Mouse (Mus musculus): ENCODE measurements around the gene Lingo1. TPM values are rescaled to one million over a fixed set of nuclear protein-coding genes. Genes with fewer than 3 reads are reported as not detected.

The Lingo1 gene
- 1.5 and 1.9 TPM in 2 replicates for polyA plus RNA-seq (2014; fragmentation: Nextera tagmentation; extraction: Ambion mirVana)

GRCm38 (mm10) chr9:56795721-56796655 is at the start of gene Lingo1:
TSS of gene Lingo1 (minus strand) at chr9:56796468.
- no peak; the same call in 1 of the 2 replicates for ATAC-seq (ENCODE audit: insufficient number of reproducible peaks, insufficient read depth, low FRiP score, low read depth)
- peak within 1 kb of the TSS; percentile 49 for H3K9ac ChIP-seq (ENCODE audit: low read length)
- H3K9me3 ChIP-seq (ENCODE audit: control insufficient read depth, low read length) = no peaks in the 10 kb centered on the region
- no peak within 1 kb of the TSS for H3K27ac ChIP-seq (replicated peaks in 1 of 2; ENCODE audit: control insufficient read depth in 1 of 2, insufficient read depth in 1 of 2, low read depth in 2 of 2, low read length in 2 of 2)
- H3K36me3 ChIP-seq (ENCODE audit: control insufficient read depth, insufficient read depth, low read length) = no peaks in the 10 kb centered on the region
- H3K4me2 ChIP-seq (ENCODE audit: low read length) = peak within 1 kb of the TSS; percentile 76
- H3K4me1 ChIP-seq (ENCODE audit: control insufficient read depth in 2 of 2, insufficient read depth in 2 of 2, low read length in 2 of 2) = peaks cover 2 to 16% of the 10 kb centered on the region in 2 experiments; a peak in 3 of 4 replicates
- WGBS = under 1% methylated on average over 84 of the region's 88 CpGs
- H3K27me3 ChIP-seq (ENCODE audit: control insufficient read depth, insufficient read depth, low read length) = peaks cover 80% of the 10 kb centered on the region
- peak within 1 kb of the TSS; percentile 42 to 45 for H3K4me3 ChIP-seq (ENCODE audit: control insufficient read depth in 1 of 2, insufficient read depth in 1 of 2, low read depth in 1 of 2, low read length in 2 of 2)

DNA sequence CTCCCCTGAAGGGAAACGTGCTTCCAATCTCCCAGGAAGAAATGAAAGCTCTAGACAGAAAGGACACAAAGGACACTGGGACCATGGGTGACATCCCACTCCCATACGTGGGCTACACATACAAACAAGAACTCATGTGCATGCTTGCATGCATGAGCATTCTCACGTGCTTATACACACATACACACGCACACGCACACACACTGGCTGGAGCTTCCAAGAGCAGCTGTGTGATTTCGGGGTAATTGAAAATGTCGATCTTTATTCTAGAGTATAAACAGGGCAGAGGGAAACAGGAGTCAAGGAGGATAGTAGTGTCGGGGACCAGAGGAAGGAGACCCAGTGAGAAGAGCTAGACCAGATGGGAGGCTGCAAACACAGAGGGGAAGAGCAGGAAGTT is 48.4 kb upstream of the Lingo1 start:
- ATAC-seq (ENCODE audit: insufficient number of reproducible peaks, insufficient read depth, low FRiP score, low read depth) = no peak
- Histone ChIP-seq H3K4me2 (ENCODE audit: low read length) (no peak overlapping the region), H3K9me3 (ENCODE audit: control insufficient read depth, low read length) (no peaks in the 10 kb centered on the region), H3K4me1 (ENCODE audit: control insufficient read depth in 2 of 2, insufficient read depth in 2 of 2, low read length in 2 of 2) (peaks cover 7 to 14% of the 10 kb centered on the region in 2 experiments), H3K27ac (replicated peaks in 1 of 2; ENCODE audit: control insufficient read depth in 1 of 2, insufficient read depth in 1 of 2, low read depth in 2 of 2, low read length in 2 of 2) (no peak overlapping the region), H3K36me3 (ENCODE audit: control insufficient read depth, insufficient read depth, low read length) (no peaks in the 10 kb centered on the region), H3K4me3 (ENCODE audit: control insufficient read depth in 1 of 2, insufficient read depth in 1 of 2, low read depth in 1 of 2, low read length in 2 of 2) (no peak overlapping the region), H3K27me3 (ENCODE audit: control insufficient read depth, insufficient read depth, low read length) (0 out of 2 replicates have a peak, but pooled peaks cover 3% of the 10 kb centered on the region), H3K9ac (ENCODE audit: low read length) (no peak overlapping the region)
- 70% methylated on average over 8 of the region's 8 CpGs for WGBS

- Histone ChIP-seq H3K9ac (ENCODE audit: low read length) (0 out of 2 replicates have a peak overlapping the region, but pooled peaks have one; percentile 21), H3K27ac (replicated peaks in 1 of 2; ENCODE audit: control insufficient read depth in 1 of 2, insufficient read depth in 1 of 2, low read depth in 2 of 2, low read length in 2 of 2) (no peak overlapping the region), H3K27me3 (ENCODE audit: control insufficient read depth, insufficient read depth, low read length) (0 out of 2 replicates have a peak, but pooled peaks cover 3% of the 10 kb centered on the region), H3K4me2 (ENCODE audit: low read length) (no peak overlapping the region), H3K36me3 (ENCODE audit: control insufficient read depth, insufficient read depth, low read length) (no peaks in the 10 kb centered on the region), H3K9me3 (ENCODE audit: control insufficient read depth, low read length) (no peaks in the 10 kb centered on the region), H3K4me1 (ENCODE audit: control insufficient read depth in 2 of 2, insufficient read depth in 2 of 2, low read length in 2 of 2) (peaks cover 10 to 16% of the 10 kb centered on the region in 2 experiments), H3K4me3 (ENCODE audit: control insufficient read depth in 1 of 2, insufficient read depth in 1 of 2, low read depth in 1 of 2, low read length in 2 of 2) (no peak overlapping the region)
- ATAC-seq (ENCODE audit: insufficient number of reproducible peaks, insufficient read depth, low FRiP score, low read depth) = no peak
- 41% methylated on average over 7 of the region's 7 CpGs for WGBS
These were observed 47.5 kb upstream of the Lingo1 start for GRCm38 (mm10) chr9:56843679-56844188.

- H3K9ac ChIP-seq (ENCODE audit: low read length) = no peak overlapping the region
- 40% methylated on average over 3 of the region's 3 CpGs for WGBS
- peaks cover 10 to 16% of the 10 kb centered on the region in 2 experiments for H3K4me1 ChIP-seq (ENCODE audit: control insufficient read depth in 2 of 2, insufficient read depth in 2 of 2, low read length in 2 of 2)
- no peak overlapping the region for H3K27ac ChIP-seq (replicated peaks in 1 of 2; ENCODE audit: control insufficient read depth in 1 of 2, insufficient read depth in 1 of 2, low read depth in 2 of 2, low read length in 2 of 2)
- 0 out of 2 replicates have a peak, but pooled peaks cover 3% of the 10 kb centered on the region for H3K27me3 ChIP-seq (ENCODE audit: control insufficient read depth, insufficient read depth, low read length)
- H3K4me2 ChIP-seq (ENCODE audit: low read length) = no peak overlapping the region
- H3K36me3 ChIP-seq (ENCODE audit: control insufficient read depth, insufficient read depth, low read length) = no peaks in the 10 kb centered on the region
- no peaks in the 10 kb centered on the region for H3K9me3 ChIP-seq (ENCODE audit: control insufficient read depth, low read length)
- no peak overlapping the region for H3K4me3 ChIP-seq (ENCODE audit: control insufficient read depth in 1 of 2, insufficient read depth in 1 of 2, low read depth in 1 of 2, low read length in 2 of 2)
- ATAC-seq (ENCODE audit: insufficient number of reproducible peaks, insufficient read depth, low FRiP score, low read depth) = no peak
These were observed 46.0 kb upstream of the Lingo1 start for GRCm38 (mm10) chr9:56842303-56842719.

DNA sequence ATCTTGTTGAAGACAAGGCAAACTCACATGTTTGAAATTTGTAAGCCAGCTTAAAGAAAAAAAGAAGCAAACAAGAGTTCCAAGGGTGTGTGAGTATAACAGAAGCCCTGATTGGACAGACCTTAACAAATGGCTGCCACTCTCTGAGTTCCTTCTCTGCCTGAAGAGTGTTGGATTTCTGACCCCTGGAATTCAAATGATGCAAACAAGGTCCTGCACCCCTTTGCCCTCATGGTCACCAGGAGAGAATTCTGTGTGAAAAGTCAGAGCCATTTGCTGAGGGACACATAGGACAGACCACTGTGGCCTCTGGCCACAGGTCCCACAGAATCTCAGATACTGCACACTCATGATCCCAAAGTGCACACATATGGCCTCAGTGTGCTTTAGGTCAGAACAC is 45.6 kb upstream of the Lingo1 start:
- H3K27me3 ChIP-seq (ENCODE audit: control insufficient read depth, insufficient read depth, low read length) = 0 out of 2 replicates have a peak, but pooled peaks cover 3% of the 10 kb centered on the region
- ATAC-seq (ENCODE audit: insufficient number of reproducible peaks, insufficient read depth, low FRiP score, low read depth) = no peak
- no peak overlapping the region for H3K4me3 ChIP-seq (ENCODE audit: control insufficient read depth in 1 of 2, insufficient read depth in 1 of 2, low read depth in 1 of 2, low read length in 2 of 2)
- H3K27ac ChIP-seq (replicated peaks in 1 of 2; ENCODE audit: control insufficient read depth in 1 of 2, insufficient read depth in 1 of 2, low read depth in 2 of 2, low read length in 2 of 2) = no peak overlapping the region
- H3K4me1 ChIP-seq (ENCODE audit: control insufficient read depth in 2 of 2, insufficient read depth in 2 of 2, low read length in 2 of 2) = peaks cover 10 to 16% of the 10 kb centered on the region in 2 experiments
- H3K9ac ChIP-seq (ENCODE audit: low read length) = no peak overlapping the region
- H3K4me2 ChIP-seq (ENCODE audit: low read length) = no peak overlapping the region
- H3K9me3 ChIP-seq (ENCODE audit: control insufficient read depth, low read length) = no peaks in the 10 kb centered on the region
- no peaks in the 10 kb centered on the region for H3K36me3 ChIP-seq (ENCODE audit: control insufficient read depth, insufficient read depth, low read length)

DNA sequence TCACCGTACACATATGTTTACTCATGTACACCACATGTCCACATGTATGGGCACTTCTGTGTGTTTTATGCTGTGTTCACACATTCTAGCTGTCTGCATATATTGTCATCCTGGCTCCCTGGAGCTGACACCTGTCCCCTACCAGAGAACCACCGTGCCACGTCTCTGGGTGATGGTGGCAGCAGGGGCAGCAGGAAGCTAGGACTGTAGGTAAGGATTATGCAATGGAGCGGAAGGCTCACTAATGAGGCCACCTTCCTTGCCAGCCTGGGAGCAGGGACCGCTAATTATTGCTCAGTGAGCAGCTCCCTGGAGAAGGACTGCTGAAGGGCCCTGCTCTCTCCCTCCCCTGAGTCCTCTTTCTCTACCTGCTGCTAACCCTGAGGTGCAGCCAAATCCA is 44.5 kb upstream of the Lingo1 start:
- H3K27me3 ChIP-seq (ENCODE audit: control insufficient read depth, insufficient read depth, low read length) = 0 out of 2 replicates have a peak, but pooled peaks cover 3% of the 10 kb centered on the region
- 84% methylated on average over 5 of the region's 5 CpGs for WGBS
- H3K4me2 ChIP-seq (ENCODE audit: low read length) = no peak overlapping the region
- no peak overlapping the region for H3K27ac ChIP-seq (replicated peaks in 1 of 2; ENCODE audit: control insufficient read depth in 1 of 2, insufficient read depth in 1 of 2, low read depth in 2 of 2, low read length in 2 of 2)
- no peaks in the 10 kb centered on the region for H3K9me3 ChIP-seq (ENCODE audit: control insufficient read depth, low read length)
- no peak overlapping the region for H3K9ac ChIP-seq (ENCODE audit: low read length)
- H3K4me1 ChIP-seq (ENCODE audit: control insufficient read depth in 2 of 2, insufficient read depth in 2 of 2, low read length in 2 of 2) = peaks cover 11 to 18% of the 10 kb centered on the region in 2 experiments
- H3K36me3 ChIP-seq (ENCODE audit: control insufficient read depth, insufficient read depth, low read length) = no peaks in the 10 kb centered on the region
- no peak for ATAC-seq (ENCODE audit: insufficient number of reproducible peaks, insufficient read depth, low FRiP score, low read depth)
- no peak overlapping the region for H3K4me3 ChIP-seq (ENCODE audit: control insufficient read depth in 1 of 2, insufficient read depth in 1 of 2, low read depth in 1 of 2, low read length in 2 of 2)

GRCm38 (mm10) chr9:56835152-56835551 is 38.9 kb upstream of the Lingo1 start:
- peak overlapping the region; percentile 56 to 71 for H3K27ac ChIP-seq (replicated peaks in 1 of 2; ENCODE audit: control insufficient read depth in 1 of 2, insufficient read depth in 1 of 2, low read depth in 2 of 2, low read length in 2 of 2)
- no peaks in the 10 kb centered on the region for H3K27me3 ChIP-seq (ENCODE audit: control insufficient read depth, insufficient read depth, low read length)
- H3K36me3 ChIP-seq (ENCODE audit: control insufficient read depth, insufficient read depth, low read length) = no peaks in the 10 kb centered on the region
- no peak overlapping the region for H3K4me3 ChIP-seq (ENCODE audit: control insufficient read depth in 1 of 2, insufficient read depth in 1 of 2, low read depth in 1 of 2, low read length in 2 of 2)
- WGBS = 22% methylated on average over 5 of the region's 5 CpGs
- ATAC-seq (ENCODE audit: insufficient number of reproducible peaks, insufficient read depth, low FRiP score, low read depth) = no peak
- peaks cover 33 to 40% of the 10 kb centered on the region in 2 experiments for H3K4me1 ChIP-seq (ENCODE audit: control insufficient read depth in 2 of 2, insufficient read depth in 2 of 2, low read length in 2 of 2)
- H3K4me2 ChIP-seq (ENCODE audit: low read length) = peak overlapping the region; percentile 5; the same call in 1 of the 2 replicates
- no peaks in the 10 kb centered on the region for H3K9me3 ChIP-seq (ENCODE audit: control insufficient read depth, low read length)
- H3K9ac ChIP-seq (ENCODE audit: low read length) = no peak overlapping the region
